Mouse (Mus musculus): ENCODE data around the gene Clock.

- TF ChIP-seq POLR2A (IDR thresholded peaks at IDR 0.05; ENCODE audit: low read depth, low read length) (no peak), CTCF (conservative IDR thresholded peaks at IDR 0.05; ENCODE audit: insufficient read depth, insufficient read length, low read depth, low read length) (no peak)
Measured at GRCm38 (mm10) chr5:76244430-76244829, 60.2 kb downstream of the Clock start.

Measured in kidney, adult 2 months (tissue).